Mouse (Mus musculus): ENCODE results near the gene Exoc8.

Gene Exoc8

DNA sequence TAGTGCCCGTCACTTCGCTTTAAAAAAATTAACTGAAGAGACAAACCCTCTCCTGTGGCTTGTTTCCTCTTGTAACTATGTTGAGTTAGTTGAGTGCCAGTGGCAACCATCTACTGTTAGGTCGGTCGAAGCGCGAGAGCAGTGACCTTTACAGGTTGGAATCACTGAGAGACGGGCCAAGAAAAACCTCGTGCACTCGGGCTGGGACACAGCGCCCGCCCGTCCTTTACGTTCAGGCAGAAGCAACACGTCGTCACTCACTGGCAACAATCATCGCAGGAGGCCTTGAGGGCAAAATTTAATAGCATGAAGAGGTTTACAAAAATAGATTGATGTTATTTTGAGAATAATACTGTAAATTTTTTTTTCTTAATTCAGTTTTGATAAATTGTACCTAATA, 12.4 kb upstream of the Exoc8 start:
- no peak for DNase-seq (ENCODE audit: low spot score)

GRCm38 (mm10) chr8:124905482-124905881, 8.0 kb upstream of the Exoc8 start:
- no peak for DNase-seq (ENCODE audit: low spot score)

- DNase-seq (ENCODE audit: low spot score): no peak
These were observed 5.7 kb upstream of the Exoc8 start for GRCm38 (mm10) chr8:124903198-124903597.

GRCm38 (mm10) chr8:124898251-124898905, 873 bp upstream of the Exoc8 start:
- DNase-seq (ENCODE audit: low spot score): no peak

GRCm38 (mm10) chr8:124896632-124897385, 696 bp downstream of the Exoc8 start:
- peak; percentile 43 for DNase-seq (ENCODE audit: low spot score)

DNA sequence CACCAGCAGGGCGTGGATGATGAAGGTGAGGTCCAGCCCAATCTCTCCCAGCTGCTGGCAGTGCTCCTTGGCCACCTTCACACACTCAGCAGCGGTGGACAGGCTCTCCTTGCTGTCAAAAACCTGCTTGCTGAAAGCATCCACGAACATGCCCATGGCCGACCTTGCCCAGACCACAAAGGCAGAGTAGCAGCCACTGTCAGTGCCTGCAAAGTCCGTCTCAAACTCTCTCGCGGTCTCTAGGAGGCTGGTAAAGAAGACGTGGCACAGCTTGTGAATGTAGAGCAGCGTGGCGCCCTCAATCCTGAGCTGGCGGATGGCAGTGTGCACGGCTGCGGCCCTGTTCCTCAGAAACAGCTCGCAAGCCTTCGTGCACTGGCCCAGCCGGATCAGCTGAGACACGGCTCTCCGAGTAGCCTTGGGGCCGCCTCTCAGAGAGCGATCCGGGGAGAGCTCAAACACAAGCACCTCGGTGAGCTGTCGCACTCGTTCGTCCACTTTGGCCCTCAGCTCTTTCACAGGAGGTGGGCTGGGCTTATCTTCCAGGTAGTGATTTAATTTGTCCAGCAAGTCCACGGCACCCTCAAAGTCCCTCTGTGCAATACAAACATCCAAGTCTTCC, 1.4 kb downstream of the Exoc8 start:
- DNase-seq (ENCODE audit: low spot score): no peak

- no peak for DNase-seq (ENCODE audit: low spot score)
These were observed 4.9 kb downstream of the Exoc8 start for GRCm38 (mm10) chr8:124892596-124892995.

- DNase-seq (ENCODE audit: low spot score): no peak
These were observed 9.1 kb downstream of the Exoc8 start for GRCm38 (mm10) chr8:124888385-124888784.

- DNase-seq (ENCODE audit: low spot score): no peak
These were observed 18.5 kb downstream of the Exoc8 start for GRCm38 (mm10) chr8:124878946-124879526.

DNA sequence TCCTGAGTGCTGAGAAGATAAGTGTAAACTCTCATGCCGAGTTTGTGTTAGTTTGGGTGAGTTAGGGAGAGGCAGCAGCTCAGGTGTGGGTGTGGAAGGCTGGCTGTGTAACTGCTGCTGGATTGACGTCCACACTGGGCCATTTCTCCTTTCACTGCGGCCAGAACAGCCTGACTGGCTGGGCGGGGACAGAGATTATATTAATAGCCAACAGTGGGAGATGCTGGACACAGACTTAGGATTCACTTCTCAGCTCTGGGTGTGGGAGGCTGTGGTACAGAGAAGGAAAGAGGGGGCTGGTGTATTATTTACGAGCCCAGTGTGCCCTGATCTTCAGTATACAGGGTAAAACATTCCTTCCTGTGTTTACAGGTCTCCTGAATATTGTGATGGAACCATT, 19.4 kb downstream of the Exoc8 start:
- no peak for DNase-seq (ENCODE audit: low spot score)

GRCm38 (mm10) chr8:124872690-124873089, 24.8 kb downstream of the Exoc8 start:
- DNase-seq (ENCODE audit: low spot score): no peak

- no peak for DNase-seq (ENCODE audit: low spot score)
These were observed 25.4 kb downstream of the Exoc8 start for GRCm38 (mm10) chr8:124872081-124872480.

DNA sequence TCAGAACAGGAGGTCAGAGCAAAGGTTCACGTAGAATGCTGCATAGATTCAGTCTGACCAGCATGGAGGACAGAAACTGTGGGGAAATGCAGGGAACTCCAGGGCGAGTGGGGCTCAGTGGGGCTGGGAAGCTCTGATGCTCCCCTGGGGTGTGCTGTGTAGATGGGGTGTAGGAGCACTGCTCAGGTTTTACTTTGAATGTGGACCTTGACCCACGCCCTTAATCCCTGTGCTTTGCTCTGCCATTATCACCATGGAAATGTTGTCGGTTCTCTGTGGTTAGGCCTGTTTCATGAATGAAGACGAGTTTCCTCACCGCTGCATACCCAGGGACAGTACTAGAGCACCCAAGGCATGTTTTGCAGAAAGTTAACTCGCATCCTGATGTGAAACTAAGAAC, 26.0 kb downstream of the Exoc8 start:
- DNase-seq (ENCODE audit: low spot score): no peak

DNA sequence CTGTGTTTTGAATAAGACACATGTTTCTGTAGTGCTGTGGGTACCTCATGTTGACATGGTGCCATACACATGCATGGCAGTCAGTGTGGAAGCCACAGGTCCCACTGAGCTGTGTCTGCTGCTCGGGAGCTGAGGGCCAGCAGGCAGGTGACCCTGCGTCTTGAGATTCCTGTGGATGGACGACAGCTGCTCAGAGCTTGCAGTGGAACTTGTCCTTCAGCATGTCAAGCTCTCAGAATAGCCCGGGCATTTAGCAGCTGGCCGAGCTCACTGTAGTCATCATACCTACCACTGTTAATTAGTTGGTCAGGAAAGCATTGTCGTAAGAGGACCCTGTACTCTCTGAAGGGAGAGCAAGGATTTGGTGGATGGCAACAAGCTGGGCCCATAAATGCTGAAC, 27.8 kb downstream of the Exoc8 start:
- no peak for DNase-seq (ENCODE audit: low spot score)

DNA sequence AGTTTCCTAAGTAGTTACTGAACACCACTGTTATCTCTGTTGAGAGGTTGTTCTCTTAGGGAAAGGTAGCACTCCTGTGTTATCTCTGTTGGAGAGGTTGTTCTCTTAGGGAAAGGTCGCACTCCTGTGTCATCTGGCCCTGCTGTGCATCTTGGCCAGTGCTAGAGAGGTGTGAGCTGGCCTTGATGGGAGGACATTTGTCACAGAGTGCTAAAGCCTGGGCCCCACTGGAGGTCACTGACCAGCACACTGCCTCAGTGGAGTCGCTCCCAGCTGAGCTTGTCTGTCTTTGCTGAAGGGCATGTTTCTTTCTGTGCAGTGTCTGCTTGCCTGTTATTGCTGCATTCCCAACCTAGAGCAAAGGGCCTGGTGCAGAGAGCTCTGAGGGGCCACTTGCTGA, 30.4 kb downstream of the Exoc8 start:
- DNase-seq (ENCODE audit: low spot score): no peak

DNA sequence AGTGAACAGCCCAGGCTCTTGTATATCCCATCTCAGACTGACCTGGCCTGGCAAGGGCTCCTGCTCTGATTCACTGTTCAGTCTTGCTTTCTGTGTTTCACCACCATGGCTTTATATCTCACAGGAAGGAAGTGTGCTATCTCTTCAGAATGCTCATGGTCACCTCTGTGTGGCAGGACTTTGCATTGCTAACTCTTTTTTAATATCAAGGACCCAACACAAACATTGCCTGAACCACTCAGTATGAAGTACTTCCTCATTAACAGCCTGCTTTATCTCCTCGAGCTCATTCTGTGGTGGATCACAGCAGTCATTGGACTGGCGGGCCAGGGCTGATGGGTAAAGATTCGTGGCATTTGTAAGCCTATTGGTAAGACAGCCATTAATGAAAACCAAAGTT, 30.8 kb downstream of the Exoc8 start:
- no peak for DNase-seq (ENCODE audit: low spot score)

DNA sequence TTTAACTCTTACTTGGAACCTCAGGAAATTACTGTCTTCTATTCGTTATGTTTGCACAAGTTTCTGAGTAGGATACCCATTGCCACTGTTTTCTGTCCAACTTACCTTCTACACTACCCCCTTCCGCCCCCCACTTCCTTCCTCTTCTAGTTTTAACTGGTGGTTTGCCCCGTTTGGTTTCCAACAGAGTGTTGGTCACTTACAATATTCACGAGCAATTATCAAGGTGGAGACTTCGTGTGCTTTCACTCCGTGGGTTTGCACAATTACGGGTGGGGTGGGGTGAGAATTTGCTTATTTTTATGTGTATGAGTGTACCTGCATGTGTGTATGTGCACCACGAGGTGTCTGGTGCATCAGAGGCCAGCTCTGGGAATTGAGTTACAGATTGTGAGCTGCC, 33.8 kb downstream of the Exoc8 start:
- DNase-seq (ENCODE audit: low spot score): no peak

- no peak for DNase-seq (ENCODE audit: low spot score)
These were observed 34.3 kb downstream of the Exoc8 start for GRCm38 (mm10) chr8:124863163-124863677.

DNA sequence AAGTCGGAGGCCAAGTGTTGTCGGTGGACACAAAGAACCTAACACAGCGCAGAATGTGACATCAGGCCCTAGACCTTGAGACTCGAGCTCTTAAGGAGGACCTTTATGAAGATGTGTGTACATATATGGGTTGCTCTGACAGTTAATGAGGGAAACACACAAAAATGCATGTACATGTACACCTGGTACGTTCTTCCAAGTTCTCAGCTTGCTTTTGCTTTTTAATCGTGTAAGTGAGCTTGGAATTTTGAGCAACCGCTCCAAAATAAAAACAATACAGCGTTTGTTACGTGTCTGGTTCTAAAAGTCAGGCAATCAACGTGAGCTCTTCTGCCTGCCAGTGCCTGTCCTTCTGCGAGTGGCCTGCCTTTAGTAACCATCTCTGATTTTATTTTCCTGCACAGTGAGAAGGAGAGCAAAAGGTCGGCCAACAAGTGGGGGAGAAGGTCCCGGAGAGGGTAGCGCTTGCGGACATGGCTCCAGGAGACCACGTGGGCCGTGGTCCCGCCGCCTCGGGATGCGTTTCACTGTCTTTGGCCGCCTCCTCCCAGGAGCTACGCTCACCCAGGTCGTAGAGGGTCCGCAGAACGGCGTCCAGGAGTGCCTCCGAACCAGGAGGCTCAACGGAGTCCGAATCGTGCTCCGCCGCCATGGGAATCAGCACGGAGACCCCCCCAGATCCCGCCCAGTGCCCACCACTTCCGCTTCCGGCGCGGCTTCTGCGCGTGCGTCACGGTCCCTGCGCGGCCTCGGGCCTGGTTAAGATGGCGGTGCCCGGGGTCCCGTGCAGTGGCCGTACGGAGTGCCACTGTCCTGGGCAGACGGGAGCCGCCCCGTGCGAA, 35.0 kb downstream of the Exoc8 start, which contains the start of the genes Gnpat and 2810004N23Rik:
Gene Gnpat (plus strand): TSS at position 713 of the 842 bp plus-strand sequence.
Gene 2810004N23Rik (minus strand): TSS at position 800 of the 842 bp plus-strand sequence.
- DNase-seq (ENCODE audit: low spot score): peak; percentile 92

DNA sequence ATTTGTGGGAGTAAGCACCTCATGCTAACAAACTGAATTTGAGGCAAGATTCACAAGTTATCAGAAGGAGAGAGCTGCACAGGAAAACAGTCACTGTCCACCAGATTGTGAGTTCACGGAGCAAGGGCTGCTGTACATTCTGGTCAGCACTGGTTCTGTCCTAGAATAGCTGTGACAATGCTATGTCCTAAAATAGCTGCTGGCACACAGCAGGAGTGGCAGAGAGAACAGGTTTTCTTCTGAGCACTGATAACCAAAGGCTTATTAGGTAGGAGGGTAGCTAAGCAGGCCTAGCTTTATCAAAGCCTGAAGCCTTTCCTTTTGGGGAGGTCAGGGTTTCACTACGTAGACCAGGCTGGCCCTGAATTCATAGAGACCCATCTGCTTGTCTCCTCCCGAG, 37.3 kb downstream of the Exoc8 start:
- DNase-seq (ENCODE audit: low spot score): no peak

GRCm38 (mm10) chr8:124859466-124859865, 38.0 kb downstream of the Exoc8 start:
- DNase-seq (ENCODE audit: low spot score): peak; percentile 27

GRCm38 (mm10) chr8:124853511-124853910, 44.0 kb downstream of the Exoc8 start:
- no peak for DNase-seq (ENCODE audit: low spot score)
